Mouse (Mus musculus) hindbrain, postnatal 0 days (tissue): ENCODE results near the gene Scyl1. TPM values are rescaled to one million over a fixed set of nuclear protein-coding genes. Genes with fewer than 3 reads are reported as not detected.

ENCODE experiments used
- ATAC-seq: fragments of 200-750 bp; cut with Nextera tagmentation; 2 replicates; pipeline ENCODE4 v1.8.0; 2017; ENCODE audit warnings: mild to moderate bottlenecking, moderate TSS enrichment, moderate library complexity
- DNase-seq: peaks from one replicate; pipeline ENCODE4 v3.0.0-alpha.2; 2015; ENCODE audit warnings: low spot score
- H3K27ac ChIP-seq: fragments of 300-500 bp; sonication (generic); 2 replicates; pipeline ENCODE4 v1.5.1; 2014; ENCODE audit warnings: mild to moderate bottlenecking
- H3K27me3 ChIP-seq: fragments of 300-500 bp; sonication (generic); 2 replicates; pipeline ENCODE4 v1.6.1; 2014; ENCODE audit warnings: low read length, mixed read lengths; ENCODE audit not compliant: insufficient read depth
- H3K36me3 ChIP-seq: fragments of 300-500 bp; sonication (generic); 2 replicates; pipeline ENCODE4 v1.6.1; 2014; ENCODE audit warnings: low read length, mixed read lengths; ENCODE audit not compliant: insufficient read depth
- H3K4me1 ChIP-seq: fragments of 300-500 bp; sonication (generic); 2 replicates; pipeline ENCODE4 v1.6.1; 2014; ENCODE audit warnings: antibody characterized with exemption, low read length, mixed read lengths; ENCODE audit not compliant: insufficient read depth
- H3K4me2 ChIP-seq: fragments of 300-500 bp; sonication (generic); 2 replicates; pipeline ENCODE4 v1.6.1; 2014; ENCODE audit warnings: low read depth, mild to moderate bottlenecking, low read length, moderate library complexity, mixed read lengths
- H3K4me3 ChIP-seq: fragments of 300-500 bp; sonication (generic); 2 replicates; pipeline ENCODE4 v1.5.1; 2014; ENCODE audit warnings: low read length
- H3K9ac ChIP-seq: fragments of 300-500 bp; sonication (generic); replicated peaks from 2 replicates; pipeline ENCODE4 v1.6.1; 2014; ENCODE audit warnings: mild to moderate bottlenecking, low read length, moderate library complexity, mixed read lengths
- H3K9me3 ChIP-seq: fragments of 300-500 bp; sonication (generic); 2 replicates; pipeline ENCODE4 v1.6.1; 2016; ENCODE audit warnings: low read length, mixed read lengths
- CTCF ChIP-seq: IDR thresholded peaks from 2 replicates; pipeline ENCODE4 v1.5.1; 2016; ENCODE audit warnings: antibody characterized with exemption, control low read depth, low read depth
- WGBS: fragments of 180-500 bp; shearing (Covaris S2); extraction: QIAGEN DNeasy Blood & Tissue Kit; methylation state at CpG from one replicate; pipeline ENCODE4 v1.1.7; 2014; 5-methylcytosine and 5-hydroxymethylcytosine counted together
- polyA plus RNA-seq: library from polyadenylated mRNA; unstranded; fragments of >200 nt; fragmentation: Nextera tagmentation; extraction: Ambion mirVana; gene quantifications from 2 replicates; pipeline ENCODE4 v1.2.1, GENCODE M21; 2015
- total RNA-seq: library from RNA; depleted of rRNA; stranded (reverse); fragments of >200 nt; gene quantifications from 2 replicates; pipeline ENCODE4 v1.2.3, GENCODE M21; 2014

Scyl1 gene
- total and polyA plus RNA-seq, 2 experiments from 2014 or later = 76.2 to 96.6 TPM

DNA sequence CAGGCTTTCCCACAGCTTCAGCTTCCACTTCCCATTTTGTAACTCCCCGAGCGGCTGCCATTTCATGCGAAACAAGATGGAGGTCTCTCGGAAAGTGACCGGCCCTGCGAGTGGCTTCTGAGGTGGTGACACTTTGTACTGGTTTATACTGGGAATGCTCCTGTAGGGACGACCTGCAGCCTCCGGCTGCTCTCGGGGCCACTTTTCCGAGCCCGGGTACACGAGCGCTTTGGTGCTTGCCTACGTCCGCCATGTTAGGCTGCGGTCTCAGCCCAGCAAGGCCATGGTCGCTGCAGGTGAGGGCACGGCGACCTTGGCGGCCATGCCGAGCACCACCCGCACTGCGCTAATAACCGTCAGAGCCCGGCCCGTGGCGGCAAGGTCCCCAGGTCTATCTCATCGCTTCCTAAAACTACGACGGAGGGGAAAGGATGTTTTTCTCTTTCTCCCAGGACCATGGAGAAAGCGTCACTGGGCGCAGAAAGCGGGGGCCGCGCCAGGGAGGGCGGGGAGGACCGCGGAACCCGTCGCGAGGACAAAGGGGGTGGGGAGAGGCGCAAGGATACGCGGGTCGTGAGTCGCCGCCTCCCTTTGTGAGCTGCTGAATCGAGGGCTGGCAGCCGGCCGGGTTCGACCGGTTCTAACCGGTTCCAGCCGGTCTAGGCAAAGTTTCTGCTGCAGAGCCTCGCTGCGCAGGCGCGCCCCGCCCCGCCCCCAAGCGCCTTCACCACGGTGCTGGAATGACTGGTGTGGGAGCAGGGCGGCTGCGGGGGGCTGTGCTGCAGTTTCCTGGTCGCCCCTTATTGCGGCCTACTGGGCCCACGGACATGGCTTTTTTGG, 32.0 kb upstream of the Scyl1 start:
- DNase-seq = peak; percentile 99
- Histone ChIP-seq H3K4me2 (peak overlapping the region; percentile 98), H3K9me3 (no peaks in the 10 kb centered on the region), H3K27me3 (no peaks in the 10 kb centered on the region), H3K4me1 (peaks cover 13% of the 10 kb centered on the region), H3K36me3 (no peaks in the 10 kb centered on the region), H3K27ac (peak overlapping the region; percentile 100), H3K4me3 (peak overlapping the region; percentile 77), H3K9ac (peak overlapping the region; percentile 89)
- WGBS = 1% methylated on average over 67 of the region's 67 CpGs
- ATAC-seq = peak; percentile 98
- TF ChIP-seq CTCF = peak; percentile 2; the same call in 1 of the 2 replicates

DNA sequence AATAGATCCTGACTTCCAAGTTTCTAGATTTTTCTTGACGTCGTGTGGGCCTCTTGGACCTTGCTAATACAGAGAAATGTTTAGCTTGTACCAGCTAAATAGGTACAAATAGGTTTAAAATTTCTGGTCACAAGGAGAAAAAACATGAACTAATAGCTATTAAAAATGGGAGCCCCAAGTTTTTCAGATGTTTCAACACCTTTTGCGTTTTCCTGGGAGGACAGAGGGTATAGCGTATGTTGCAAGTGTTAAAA, 31.5 kb upstream of the Scyl1 start:
- TF ChIP-seq CTCF = no peak
- H3K27me3 ChIP-seq = no peaks in the 10 kb centered on the region
- WGBS = 0% methylated on average over 4 of the region's 4 CpGs
- H3K4me1 ChIP-seq = peaks cover 13% of the 10 kb centered on the region
- peak overlapping the region; percentile 100 for H3K27ac ChIP-seq
- peak overlapping the region; percentile 89 for H3K9ac ChIP-seq
- no peak for ATAC-seq
- peaks cover 4% of the 10 kb centered on the region; the same call in 1 of the 2 replicates for H3K36me3 ChIP-seq
- no peak for DNase-seq
- no peaks in the 10 kb centered on the region for H3K9me3 ChIP-seq
- peak overlapping the region; percentile 98 for H3K4me2 ChIP-seq
- H3K4me3 ChIP-seq = peak overlapping the region; percentile 77

DNA sequence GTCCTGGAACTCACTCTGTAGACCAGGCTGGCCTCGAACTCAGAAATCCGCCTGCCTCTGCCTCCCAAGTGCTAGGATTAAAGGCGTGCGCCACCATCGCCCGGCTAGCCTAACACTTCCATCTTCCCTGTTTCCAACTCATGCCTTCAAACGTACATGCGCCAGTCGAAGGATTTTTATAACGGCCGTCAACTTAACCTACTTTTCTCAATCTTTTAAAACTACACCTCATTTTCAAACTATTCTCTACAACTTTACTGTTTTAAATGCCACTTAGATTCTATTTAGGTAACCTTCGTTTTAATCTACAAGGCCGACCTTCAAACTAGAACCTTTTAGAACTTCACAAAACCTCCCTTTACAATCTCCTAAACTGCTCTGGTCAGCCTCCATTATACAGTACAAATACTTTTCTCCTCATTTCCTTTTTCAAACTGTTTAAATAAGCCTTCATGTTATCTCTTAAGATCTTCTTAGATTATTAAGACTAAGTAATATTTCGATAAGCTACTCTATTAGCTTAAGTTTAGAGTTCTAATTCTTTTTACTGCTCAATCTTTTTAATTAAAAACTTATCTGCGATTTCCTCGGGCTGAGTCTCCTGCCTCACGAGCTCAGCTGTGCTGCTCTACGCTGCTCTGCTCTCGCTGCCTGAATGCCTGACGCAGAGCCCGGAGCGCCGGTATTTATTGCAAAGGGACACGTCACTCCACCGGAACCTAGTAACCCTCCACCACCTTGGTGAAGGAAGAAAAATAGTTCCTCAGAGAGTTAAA, 31.0 kb upstream of the Scyl1 start:
- H3K4me1 ChIP-seq = peaks cover 13% of the 10 kb centered on the region
- TF ChIP-seq CTCF = no peak
- peak overlapping the region; percentile 98 for H3K4me2 ChIP-seq
- H3K27ac ChIP-seq = peak overlapping the region; percentile 100
- H3K36me3 ChIP-seq = peaks cover 10% of the 10 kb centered on the region; the same call in 1 of the 2 replicates
- WGBS = under 1% methylated on average over 25 of the region's 25 CpGs
- peak; percentile 98 for DNase-seq
- H3K9ac ChIP-seq = peak overlapping the region; percentile 89
- no peak for ATAC-seq
- no peaks in the 10 kb centered on the region for H3K9me3 ChIP-seq
- H3K4me3 ChIP-seq = peak overlapping the region; percentile 77
- H3K27me3 ChIP-seq = no peaks in the 10 kb centered on the region

DNA sequence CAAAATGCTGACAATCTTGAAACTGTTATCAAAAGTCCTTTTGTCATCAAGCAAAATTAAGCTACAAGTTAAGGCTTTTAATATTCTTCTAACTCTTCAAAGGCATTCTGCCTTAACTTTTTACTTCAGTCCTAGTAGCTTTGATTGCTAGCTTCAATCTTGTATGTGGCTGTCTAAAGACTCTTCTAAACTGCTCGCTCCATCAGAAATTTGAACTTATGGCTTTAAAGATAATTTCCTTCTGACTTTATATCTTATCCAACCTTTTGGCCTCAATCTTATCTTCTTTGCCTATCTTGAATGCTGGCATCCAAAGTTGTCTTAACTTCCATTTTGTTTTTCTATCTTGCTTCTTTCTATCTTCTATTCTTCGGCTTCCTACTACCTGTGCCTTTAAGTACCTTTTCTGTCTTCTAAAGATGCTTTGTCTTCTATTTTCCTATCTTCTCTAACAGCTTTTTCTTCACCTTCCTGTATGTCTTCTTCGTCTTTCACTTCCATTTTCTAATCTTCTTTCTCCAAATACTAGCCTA, 30.3 kb upstream of the Scyl1 start:
- 1% methylated on average over 3 of the region's 3 CpGs for WGBS
- peaks cover 10% of the 10 kb centered on the region for H3K4me1 ChIP-seq
- peak overlapping the region; percentile 77 for H3K4me3 ChIP-seq
- DNase-seq (no peak), ATAC-seq (no peak)
- peak overlapping the region; percentile 100 for H3K27ac ChIP-seq
- no peaks in the 10 kb centered on the region for H3K27me3 ChIP-seq
- no peaks in the 10 kb centered on the region for H3K9me3 ChIP-seq
- peak overlapping the region; percentile 98 for H3K4me2 ChIP-seq
- peaks cover 17% of the 10 kb centered on the region; the same call in 1 of the 2 replicates for H3K36me3 ChIP-seq
- TF ChIP-seq CTCF = no peak
- H3K9ac ChIP-seq = peak overlapping the region; percentile 88

DNA sequence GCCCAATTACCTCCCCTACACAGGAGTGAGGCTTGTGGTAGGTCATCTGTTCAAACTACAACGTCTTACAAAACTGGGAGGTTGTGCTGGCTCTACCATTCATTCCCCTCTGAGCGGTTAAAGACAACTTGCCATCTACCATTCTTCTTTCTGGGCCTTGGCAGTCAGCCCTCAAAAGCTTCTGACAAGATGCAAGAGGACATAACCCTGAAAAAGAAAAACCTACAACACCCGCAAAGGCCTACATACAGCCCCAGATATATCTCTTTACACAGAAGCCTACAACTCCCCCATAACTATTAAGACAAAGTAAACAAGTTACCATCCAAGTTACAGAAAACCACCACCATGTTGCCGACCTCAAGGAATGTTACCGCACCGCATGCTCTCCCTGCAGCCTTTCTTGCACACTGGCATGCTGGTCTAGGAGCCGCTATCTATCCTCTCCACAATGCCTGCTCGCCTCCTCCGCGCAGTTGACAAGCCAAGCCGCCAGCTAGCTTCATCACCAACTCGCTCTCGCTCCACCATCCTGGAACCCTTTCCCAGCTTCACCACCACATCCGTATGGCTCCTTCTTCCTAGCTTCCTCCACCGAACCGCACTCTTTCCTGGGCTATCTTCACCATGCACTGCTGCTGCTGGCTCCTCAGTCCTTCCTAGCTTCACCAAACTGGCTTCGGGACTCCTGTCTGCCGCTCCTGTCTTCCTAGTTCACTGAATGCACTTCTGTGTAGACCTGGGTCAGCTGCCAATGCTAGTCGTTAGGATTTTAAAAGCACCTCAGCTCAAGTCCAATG, 29.6 kb upstream of the Scyl1 start:
- no peak for ATAC-seq
- TF ChIP-seq CTCF = no peak
- Histone ChIP-seq H3K36me3 (peaks cover 23% of the 10 kb centered on the region), H3K9ac (peak overlapping the region; percentile 88), H3K27me3 (no peaks in the 10 kb centered on the region), H3K4me2 (peak overlapping the region; percentile 98), H3K4me3 (peak overlapping the region; percentile 77), H3K9me3 (no peaks in the 10 kb centered on the region), H3K27ac (peak overlapping the region; percentile 100), H3K4me1 (peaks cover 17% of the 10 kb centered on the region)
- peak; percentile 48 for DNase-seq
- WGBS = under 1% methylated on average over 19 of the region's 19 CpGs

DNA sequence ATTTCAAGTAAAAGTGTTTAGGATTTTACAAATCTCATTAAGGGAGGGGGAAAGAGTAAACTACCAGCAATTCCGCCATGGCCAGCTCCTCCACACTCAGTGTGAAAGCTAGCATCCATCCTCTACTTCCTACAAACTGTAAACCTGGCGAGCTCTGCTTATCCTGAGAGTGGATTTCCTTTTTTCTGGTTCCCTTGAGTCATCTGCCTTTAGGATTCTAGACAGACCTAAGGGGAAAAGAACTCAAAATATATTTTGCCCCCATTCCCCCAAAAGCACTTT, 29.1 kb upstream of the Scyl1 start:
- no peak for DNase-seq
- no peak for ATAC-seq
- no peaks in the 10 kb centered on the region for H3K9me3 ChIP-seq
- peak overlapping the region; percentile 77 for H3K4me3 ChIP-seq
- no peaks in the 10 kb centered on the region for H3K27me3 ChIP-seq
- peak overlapping the region; percentile 88 for H3K9ac ChIP-seq
- no peak for TF ChIP-seq CTCF
- peak overlapping the region; percentile 98 for H3K4me2 ChIP-seq
- H3K27ac ChIP-seq = peak overlapping the region; percentile 100
- 3% methylated on average over 2 of the region's 2 CpGs for WGBS
- peaks cover 29% of the 10 kb centered on the region for H3K36me3 ChIP-seq
- peaks cover 21% of the 10 kb centered on the region for H3K4me1 ChIP-seq
